Mouse (Mus musculus): ENCODE measurements around the gene Gm27029. TPM values are rescaled to one million over a fixed set of nuclear protein-coding genes. Genes with fewer than 3 reads are reported as not detected.
"Not testable (repeated sequence)": the region's sequence is repeated elsewhere in the genome, so short reads cannot be mapped to it uniquely, and the experiment has no call there.

The Gm27029 gene
- polyA plus RNA-seq, 1 experiment: 3.7 TPM

- Histone ChIP-seq H3K4me1 (ENCODE audit: control insufficient read depth) (peaks cover 30% of the 10 kb centered on the region), H3K36me3 (ENCODE audit: control insufficient read depth) (peaks cover 46% of the 10 kb centered on the region), H3K9me3 (ENCODE audit: control insufficient read depth, low read length) (no peaks in the 10 kb centered on the region)
Observed at GRCm38 (mm10) chr11:101460321-101460720, 35.7 kb upstream of the Gm27029 start.

GRCm38 (mm10) chr11:101459716-101460115 is 35.1 kb upstream of the Gm27029 start:
- H3K4me1 ChIP-seq (ENCODE audit: control insufficient read depth): peaks cover 24% of the 10 kb centered on the region
- TF ChIP-seq GATA1 (IDR thresholded peaks at IDR 0.05; ENCODE audit: low read length): no peak
- H3K4me3 ChIP-seq (replicated peaks): no peak overlapping the region
- peaks cover 22% of the 10 kb centered on the region for H3K27me3 ChIP-seq (ENCODE audit: control insufficient read depth)
- no peaks in the 10 kb centered on the region for H3K9me3 ChIP-seq (ENCODE audit: control insufficient read depth, low read length)
- H3K36me3 ChIP-seq (ENCODE audit: control insufficient read depth): peaks cover 47% of the 10 kb centered on the region

More at GRCm38 (mm10) chr11:101460321-101460720, 35.7 kb upstream of the Gm27029 start:
- H3K4me3 ChIP-seq (replicated peaks): no peak overlapping the region
- TF ChIP-seq TAL1 (IDR thresholded peaks at IDR 0.05; ENCODE audit: low read length) (no peak), GATA1 (IDR thresholded peaks at IDR 0.05; ENCODE audit: low read length) (no peak)
- peaks cover 28% of the 10 kb centered on the region for H3K27me3 ChIP-seq (ENCODE audit: control insufficient read depth)

- H3K36me3 ChIP-seq (ENCODE audit: control insufficient read depth): peaks cover 54% of the 10 kb centered on the region
- H3K4me3 ChIP-seq (replicated peaks): no peak overlapping the region
- peaks cover 7% of the 10 kb centered on the region for H3K27me3 ChIP-seq (ENCODE audit: control insufficient read depth)
- no peaks in the 10 kb centered on the region for H3K9me3 ChIP-seq (ENCODE audit: control insufficient read depth, low read length)
- no peak for TF ChIP-seq GATA1 (IDR thresholded peaks at IDR 0.05; ENCODE audit: low read length)
- no peak for TF ChIP-seq TAL1 (IDR thresholded peaks at IDR 0.05; ENCODE audit: low read length)
- H3K4me1 ChIP-seq (ENCODE audit: control insufficient read depth): peaks cover 14% of the 10 kb centered on the region
Observed at GRCm38 (mm10) chr11:101458217-101458616, 33.6 kb upstream of the Gm27029 start.

GRCm38 (mm10) chr11:101457631-101458030 is 33.0 kb upstream of the Gm27029 start:
- no peak overlapping the region for H3K4me3 ChIP-seq (replicated peaks)
- peaks cover 54% of the 10 kb centered on the region for H3K36me3 ChIP-seq (ENCODE audit: control insufficient read depth)
- no peak for TF ChIP-seq GATA1 (IDR thresholded peaks at IDR 0.05; ENCODE audit: low read length)
- no peak for TF ChIP-seq TAL1 (IDR thresholded peaks at IDR 0.05; ENCODE audit: low read length)

GRCm38 (mm10) chr11:101455627-101456026 is 31.0 kb upstream of the Gm27029 start:
- TF ChIP-seq TAL1 (IDR thresholded peaks at IDR 0.05; ENCODE audit: low read length): no peak
- Histone ChIP-seq H3K27me3 (ENCODE audit: control insufficient read depth) (no peaks in the 10 kb centered on the region), H3K36me3 (ENCODE audit: control insufficient read depth) (peaks cover 60% of the 10 kb centered on the region), H3K9me3 (ENCODE audit: control insufficient read depth, low read length) (no peaks in the 10 kb centered on the region), H3K4me1 (ENCODE audit: control insufficient read depth) (peaks cover 19% of the 10 kb centered on the region), H3K4me3 (replicated peaks) (no peak overlapping the region)

More at GRCm38 (mm10) chr11:101457631-101458030, 33.0 kb upstream of the Gm27029 start:
- Histone ChIP-seq H3K4me1 (ENCODE audit: control insufficient read depth) (peaks cover 8% of the 10 kb centered on the region), H3K27me3 (ENCODE audit: control insufficient read depth) (peaks cover 3% of the 10 kb centered on the region; the same call in 1 of the 2 replicates), H3K9me3 (ENCODE audit: control insufficient read depth, low read length) (no peaks in the 10 kb centered on the region)

- peaks cover 56% of the 10 kb centered on the region for H3K36me3 ChIP-seq (ENCODE audit: control insufficient read depth)
- no peaks in the 10 kb centered on the region for H3K9me3 ChIP-seq (ENCODE audit: control insufficient read depth, low read length)
- no peaks in the 10 kb centered on the region for H3K27me3 ChIP-seq (ENCODE audit: control insufficient read depth)
- TF ChIP-seq GATA1 (IDR thresholded peaks at IDR 0.05; ENCODE audit: low read length) (no peak), TAL1 (IDR thresholded peaks at IDR 0.05; ENCODE audit: low read length) (no peak)
- H3K4me1 ChIP-seq (ENCODE audit: control insufficient read depth): peaks cover 25% of the 10 kb centered on the region
- no peak overlapping the region for H3K4me3 ChIP-seq (replicated peaks)
Observed at GRCm38 (mm10) chr11:101454702-101455101, 30.1 kb upstream of the Gm27029 start.

- peaks cover 47% of the 10 kb centered on the region for H3K4me1 ChIP-seq (ENCODE audit: control insufficient read depth)
- no peak overlapping the region for H3K4me3 ChIP-seq (replicated peaks)
- H3K36me3 ChIP-seq (ENCODE audit: control insufficient read depth): peaks cover 32% of the 10 kb centered on the region
- no peaks in the 10 kb centered on the region for H3K27me3 ChIP-seq (ENCODE audit: control insufficient read depth)
- TF ChIP-seq TAL1 (IDR thresholded peaks at IDR 0.05; ENCODE audit: low read length) (no peak), GATA1 (IDR thresholded peaks at IDR 0.05; ENCODE audit: low read length) (no peak)
- no peaks in the 10 kb centered on the region for H3K9me3 ChIP-seq (ENCODE audit: control insufficient read depth, low read length)
Observed at GRCm38 (mm10) chr11:101452093-101452774, 27.6 kb upstream of the Gm27029 start.

GRCm38 (mm10) chr11:101451536-101451935 is 26.9 kb upstream of the Gm27029 start:
- Histone ChIP-seq H3K27me3 (ENCODE audit: control insufficient read depth) (no peaks in the 10 kb centered on the region), H3K4me1 (ENCODE audit: control insufficient read depth) (peaks cover 47% of the 10 kb centered on the region), H3K36me3 (ENCODE audit: control insufficient read depth) (peaks cover 25% of the 10 kb centered on the region), H3K9me3 (ENCODE audit: control insufficient read depth, low read length) (no peaks in the 10 kb centered on the region), H3K4me3 (replicated peaks) (no peak overlapping the region)
- TF ChIP-seq GATA1 (IDR thresholded peaks at IDR 0.05; ENCODE audit: low read length): no peak
- TF ChIP-seq TAL1 (IDR thresholded peaks at IDR 0.05; ENCODE audit: low read length): no peak

- no peak for TF ChIP-seq GATA1 (IDR thresholded peaks at IDR 0.05; ENCODE audit: low read length)
- TF ChIP-seq TAL1 (IDR thresholded peaks at IDR 0.05; ENCODE audit: low read length): no peak
- H3K4me1 ChIP-seq (ENCODE audit: control insufficient read depth): peaks cover 50% of the 10 kb centered on the region
- H3K36me3 ChIP-seq (ENCODE audit: control insufficient read depth): peaks cover 30% of the 10 kb centered on the region
Observed at GRCm38 (mm10) chr11:101450394-101450793, 25.8 kb upstream of the Gm27029 start.

GRCm38 (mm10) chr11:101449596-101449995 is 25.0 kb upstream of the Gm27029 start:
- H3K27me3 ChIP-seq (ENCODE audit: control insufficient read depth): not testable (repeated sequence)
- H3K4me1 ChIP-seq (ENCODE audit: control insufficient read depth): peaks cover 55% of the 10 kb centered on the region

More at GRCm38 (mm10) chr11:101450394-101450793, 25.8 kb upstream of the Gm27029 start:
- Histone ChIP-seq H3K27me3 (ENCODE audit: control insufficient read depth) (no peaks in the 10 kb centered on the region), H3K9me3 (ENCODE audit: control insufficient read depth, low read length) (no peaks in the 10 kb centered on the region), H3K4me3 (replicated peaks) (no peak overlapping the region)

More at GRCm38 (mm10) chr11:101449596-101449995, 25.0 kb upstream of the Gm27029 start:
- Histone ChIP-seq H3K36me3 (ENCODE audit: control insufficient read depth) (peaks cover 36% of the 10 kb centered on the region), H3K4me3 (replicated peaks) (peak overlapping the region; percentile 88)
- H3K9me3 ChIP-seq (ENCODE audit: control insufficient read depth, low read length): not testable (repeated sequence)
